Mouse (Mus musculus): ENCODE measurements at regions not wholly inside any gene's neighbourhood (a gene's known extent, or its start where the extent isn't known, plus 50 kb on each side); places are given as distances from the start of the nearest gene placed in this dataset.

- DNase-seq: no peak
These were observed 77.1 kb downstream of the Utp18 start for GRCm38 (mm10) chr11:93808431-93808830.

GRCm38 (mm10) chr11:93807205-93807604, 78.4 kb downstream of the Utp18 start:
- no peak for DNase-seq

DNA sequence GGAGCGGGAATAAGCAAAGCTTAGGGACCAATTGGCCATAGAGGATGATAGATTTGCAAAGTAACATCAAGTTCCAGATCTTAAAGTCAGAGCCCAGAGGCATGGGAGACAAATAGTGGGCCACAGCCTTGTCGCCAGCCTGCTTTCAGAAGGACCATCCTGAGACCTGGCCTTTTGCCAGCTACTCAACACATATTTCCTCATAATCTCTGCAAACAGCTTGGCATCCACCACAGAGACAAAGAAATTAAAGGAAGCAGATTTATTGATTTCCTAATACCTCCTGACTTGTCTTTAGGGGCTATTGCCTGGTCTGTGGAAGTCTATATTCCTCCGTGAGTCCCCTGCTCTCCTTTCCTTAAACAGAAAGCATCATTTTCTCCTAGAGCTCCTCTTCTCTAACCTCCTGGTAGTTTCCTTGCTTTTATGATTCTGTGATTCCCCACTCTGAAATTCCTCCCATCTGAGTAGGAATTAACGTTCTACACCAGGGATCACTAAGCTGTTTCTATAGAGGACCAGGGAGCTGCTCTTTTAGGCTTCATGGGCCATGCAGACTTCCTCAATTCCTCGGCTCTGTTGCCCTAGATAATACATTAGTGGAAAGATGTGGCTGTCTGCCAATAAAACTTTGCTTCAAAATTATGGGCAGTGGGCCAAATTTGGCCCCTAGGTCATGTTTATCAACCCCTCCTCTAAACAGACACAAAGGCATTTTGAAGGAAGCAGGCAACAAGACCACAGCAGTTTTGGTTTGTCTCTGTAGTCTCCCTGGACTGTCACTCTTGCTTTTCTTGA, 114.2 kb downstream of the Utp18 start:
- no peak for DNase-seq

DNA sequence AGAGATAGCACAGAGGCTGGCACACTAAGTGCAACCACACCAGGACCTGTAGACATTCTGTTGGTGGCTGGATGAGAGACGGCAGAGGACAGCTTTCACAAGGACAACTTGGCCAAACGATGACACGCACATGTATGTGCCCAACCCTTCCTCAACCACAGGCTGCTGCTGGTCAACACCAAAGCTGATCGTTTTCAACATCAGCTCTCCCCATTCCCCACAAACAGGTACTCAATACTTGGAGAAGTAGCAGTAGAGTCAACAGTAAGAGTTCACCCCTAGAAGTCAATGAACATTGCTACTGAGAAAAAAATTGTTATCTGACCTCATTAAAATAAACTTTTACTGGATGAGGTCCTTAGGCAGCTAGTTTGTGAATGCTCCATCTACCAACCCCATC, 119.6 kb downstream of the Utp18 start:
- no peak for DNase-seq

- peak; percentile 10 for DNase-seq
These were observed 122.6 kb downstream of the Utp18 start for GRCm38 (mm10) chr11:93762832-93763530.

GRCm38 (mm10) chr11:93757825-93758224, 127.7 kb downstream of the Utp18 start:
- DNase-seq: no peak

DNA sequence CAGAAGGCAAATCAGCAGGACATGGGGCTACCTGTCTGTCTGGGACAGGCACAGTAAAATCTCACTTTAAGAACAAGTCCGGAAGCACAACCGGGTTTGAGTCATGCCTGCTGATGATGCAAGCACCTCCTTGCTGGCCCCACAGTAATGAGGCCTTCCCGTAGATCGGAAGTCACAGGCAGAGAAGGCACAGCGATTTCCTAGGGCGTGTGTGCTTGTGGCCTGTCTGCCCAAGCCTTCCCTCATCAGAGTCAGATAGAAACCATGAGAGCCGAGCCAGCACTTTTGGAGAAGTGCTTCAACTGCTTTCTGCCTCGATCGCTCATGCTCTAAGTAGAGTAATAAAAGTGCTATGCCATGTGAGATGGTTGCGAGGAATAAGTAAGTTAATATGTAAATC, 148.9 kb downstream of the Utp18 start:
- DNase-seq: no peak

DNA sequence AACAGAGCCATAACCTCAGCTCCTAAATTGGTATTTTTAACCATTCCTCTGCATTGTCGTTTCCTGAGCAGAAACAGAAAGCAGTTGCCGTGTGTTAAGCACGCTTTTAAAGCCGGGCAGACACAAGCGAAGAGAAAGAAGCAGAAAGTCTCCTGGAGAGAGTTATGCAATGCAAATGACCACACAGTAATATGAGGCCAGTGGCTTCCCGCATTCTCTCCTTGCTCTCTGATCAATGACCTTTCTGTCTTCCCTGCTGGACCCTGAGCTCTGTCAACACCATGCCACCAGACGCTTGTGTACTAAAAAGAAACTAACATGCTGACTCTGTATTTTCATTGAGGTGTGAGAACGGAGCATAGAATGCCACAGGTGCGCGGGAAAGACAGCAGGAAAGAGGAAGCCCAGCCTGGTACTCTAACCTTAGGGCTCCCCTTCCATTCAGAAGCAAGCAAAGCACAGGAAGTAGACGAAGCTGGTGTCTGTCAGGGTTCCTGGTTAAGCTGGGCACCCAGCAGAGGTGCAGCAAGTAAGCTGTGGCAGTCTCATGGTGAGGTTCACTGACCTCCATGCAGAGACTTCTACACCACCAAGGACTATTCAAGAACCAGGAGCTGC, 151.9 kb downstream of the Utp18 start:
- no peak for DNase-seq

- DNase-seq: no peak
These were observed 156.4 kb downstream of the Utp18 start for GRCm38 (mm10) chr11:93729119-93729518.

- no peak for DNase-seq
These were observed 160.3 kb downstream of the Utp18 start for GRCm38 (mm10) chr11:93725242-93725641.

- DNase-seq: no peak
These were observed 166.4 kb downstream of the Utp18 start for GRCm38 (mm10) chr11:93719141-93719540.

GRCm38 (mm10) chr11:93709686-93710085, 175.9 kb downstream of the Utp18 start:
- DNase-seq: no peak

DNA sequence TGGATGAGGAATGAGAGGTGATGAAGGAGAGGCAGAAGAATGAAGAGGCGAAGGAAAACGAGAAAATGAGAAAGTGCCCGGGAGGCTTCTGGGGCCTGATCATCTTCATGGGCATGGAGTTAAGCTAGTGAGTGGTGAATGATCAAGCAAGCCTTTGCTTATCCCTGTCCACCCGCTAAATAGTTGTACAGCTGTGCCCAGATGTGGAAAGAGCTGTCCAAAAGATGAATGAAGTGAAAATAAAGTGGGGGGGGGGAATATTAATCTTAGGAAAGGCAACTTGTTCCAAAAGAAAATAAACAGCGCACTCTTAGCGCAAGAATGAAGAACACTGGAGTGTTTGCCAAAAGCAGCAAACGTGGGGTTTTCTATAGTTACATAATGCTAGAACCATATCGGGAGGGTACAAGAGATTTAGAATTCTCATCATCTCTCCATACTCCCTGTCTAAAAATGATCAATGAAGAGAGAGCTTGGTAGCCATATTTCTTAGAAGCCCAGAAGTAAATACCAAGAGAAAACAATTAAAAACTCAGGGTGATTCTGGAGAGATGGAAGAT, 188.5 kb downstream of the Utp18 start:
- no peak for DNase-seq

DNA sequence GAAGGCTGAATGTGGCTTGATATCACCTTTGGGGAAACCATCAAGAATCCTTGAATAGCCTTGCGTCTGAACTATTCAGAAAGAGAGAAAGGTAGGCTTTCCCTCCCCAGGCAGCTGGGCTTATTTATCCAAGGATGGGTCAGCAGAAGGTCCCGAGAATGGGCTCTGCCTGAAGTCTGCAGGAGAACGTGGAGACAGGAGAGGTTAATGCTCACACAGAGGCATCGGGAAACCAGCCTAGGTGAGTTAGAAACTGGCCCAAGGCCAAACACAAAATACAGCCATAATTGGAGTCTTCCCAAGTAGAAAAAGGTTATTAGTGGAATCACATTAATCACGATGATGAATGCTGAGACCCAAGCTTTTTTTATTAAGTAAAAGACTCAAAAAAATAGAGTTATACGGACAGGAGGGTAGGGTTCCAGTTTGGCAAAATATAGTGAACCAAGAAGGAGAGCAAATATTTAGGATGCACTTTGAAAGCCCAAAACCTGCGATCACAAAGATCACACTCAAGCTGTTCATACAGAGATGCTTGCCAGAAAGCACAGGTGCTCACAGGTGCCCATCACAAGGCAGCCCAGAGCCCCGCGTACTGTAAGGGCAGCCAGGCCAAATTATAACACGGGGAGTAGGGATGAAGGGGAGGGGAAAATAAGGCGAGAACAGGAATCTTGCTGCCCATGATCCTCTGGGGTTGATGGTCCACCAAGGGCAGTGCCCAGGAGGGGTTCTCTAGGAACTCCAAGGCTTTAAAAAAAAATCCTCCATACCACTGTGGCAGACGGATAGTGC, 189.3 kb downstream of the Utp18 start:
- no peak for DNase-seq

GRCm38 (mm10) chr11:93683691-93684090, 201.9 kb downstream of the Utp18 start:
- no peak for DNase-seq

GRCm38 (mm10) chr11:93676299-93676698, 209.3 kb downstream of the Utp18 start:
- no peak for DNase-seq

DNA sequence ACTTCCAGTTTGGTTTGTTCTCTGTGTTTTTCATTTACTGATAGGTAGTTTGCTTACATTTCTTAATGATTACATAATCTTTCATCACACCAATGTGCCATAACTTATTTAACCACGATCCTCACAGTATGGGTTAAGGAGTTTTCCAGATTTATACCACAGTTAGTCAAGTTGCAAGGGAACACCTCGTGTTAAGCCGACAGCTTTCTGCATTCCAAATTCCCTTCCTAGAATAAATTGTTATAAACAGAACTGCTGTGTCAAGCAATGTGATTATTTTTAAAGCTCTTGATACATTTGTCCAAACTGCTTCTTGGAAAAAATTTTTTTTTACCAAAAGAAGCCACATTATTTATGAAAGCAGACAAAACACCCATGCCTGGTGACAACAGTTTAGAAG, 213.5 kb downstream of the Utp18 start:
- no peak for DNase-seq

GRCm38 (mm10) chr11:93661657-93662056, 223.9 kb downstream of the Utp18 start:
- DNase-seq: no peak

- DNase-seq: no peak
These were observed 225.2 kb downstream of the Utp18 start for GRCm38 (mm10) chr11:93660379-93660778.

DNA sequence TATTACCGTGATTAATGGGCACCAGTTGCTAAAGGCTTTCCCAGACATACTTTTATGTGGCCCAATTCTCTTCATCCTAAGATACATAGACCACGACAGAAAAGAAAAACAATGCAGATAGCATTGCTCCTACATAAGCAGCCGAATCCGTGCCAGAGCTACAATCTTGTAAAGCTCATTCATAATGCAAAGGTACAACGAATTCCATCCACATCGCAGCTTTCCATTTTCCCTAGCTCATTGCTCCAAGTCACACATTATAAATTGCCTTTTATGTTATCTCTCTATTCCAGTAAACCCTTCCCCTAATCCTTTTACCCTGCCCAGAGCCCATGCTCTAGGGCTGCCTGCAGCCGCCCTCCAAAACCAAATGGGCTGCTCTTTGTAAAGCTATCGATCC, 226.8 kb downstream of the Utp18 start:
- no peak for DNase-seq

GRCm38 (mm10) chr11:93655602-93656239, 229.8 kb downstream of the Utp18 start:
- DNase-seq: no peak

DNA sequence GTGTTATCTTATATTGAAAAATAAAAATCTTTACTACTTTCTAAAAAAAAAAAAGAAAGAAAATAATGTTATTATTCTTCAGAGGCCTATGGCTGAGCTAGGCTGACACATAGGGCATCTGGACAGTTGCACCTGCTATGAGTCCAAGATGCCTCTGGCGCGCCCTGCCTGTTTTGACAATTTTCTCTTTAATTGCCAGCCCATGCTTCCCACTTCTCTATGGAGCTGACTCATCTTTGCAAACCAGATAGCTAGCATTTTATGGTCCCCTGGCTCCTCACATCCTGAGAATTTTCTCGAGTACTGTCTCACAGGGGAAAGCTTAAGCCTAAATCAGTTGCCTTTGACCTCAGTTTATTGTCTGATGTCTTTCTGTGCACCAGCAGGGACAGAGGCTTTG, 232.2 kb downstream of the Utp18 start:
- DNase-seq: no peak

All from lung, postnatal 14 days (tissue).